Mouse (Mus musculus): ENCODE results near the gene Cd81.

GRCm38 (mm10) chr7:143108200-143108599 is 55.7 kb downstream of the Cd81 start:
- TF ChIP-seq POLR2A (IDR thresholded peaks at IDR 0.05; ENCODE audit: low read depth, low read length) (no peak), CTCF (conservative IDR thresholded peaks at IDR 0.05; ENCODE audit: insufficient read depth, insufficient read length, low read depth, low read length) (no peak)
